Mouse (Mus musculus) thymus, postnatal 14 days (tissue): Measurements from ENCODE around the gene Gm20815.
"Not testable (repeated sequence)": the region's sequence is repeated elsewhere in the genome, so short reads cannot be mapped to it uniquely, and the experiment has no call there.

Source experiments
- DNase-seq: peaks from one replicate; pipeline ENCODE4 v3.0.0; 2021

Gene Gm20815

GRCm38 (mm10) chrY:8835069-8835468, at the start of gene Gm20815:
Gene Gm20815, minus strand, starts transcription at chrY:8835169.
- not testable (repeated sequence) for DNase-seq
